37 mouse cellular contexts compared by ENCODE assay signal in genomic region chr11:7228107-7228506, GRCm38 (mm10). TPM values are rescaled to one million over a fixed set of nuclear protein-coding genes. Genes with fewer than 3 reads are reported as not detected.
A peak's percentile ranks its signal among the peaks of the same experiment; 100 is the strongest.
DNase-seq lines count a peak whose midpoint lies in the region; ATAC-seq and TF ChIP-seq lines count a peak whose summit lies in the region.
"Had no signal": no experiment of that assay in that cellular context is flagged by ENCODE, and none has a peak within 500 bp of the region (broad histone marks: within the 10 kb centered on the region; RNA-seq: fewer than 3 reads in every experiment).

No protein-coding gene starts in this region.

- no peak overlapping the region for H3K9ac ChIP-seq in heart, adult 2 months (ENCODE audit: low read depth, low read length)
- no peak overlapping the region for H3K9ac ChIP-seq in lung, embryonic 15.5 days
- no peak overlapping the region for H3K9ac ChIP-seq in embryonic facial prominence, embryonic 14.5 days (ENCODE audit: low read depth, low read length)
- H3K9ac ChIP-seq: forebrain, postnatal 0 days; heart, embryonic 12.5 days; heart, embryonic 15.5 days; hindbrain, embryonic 13.5 days; intestine, embryonic 15.5 days had no signal

- H3K4me1 ChIP-seq in heart, embryonic 10.5 days: no peaks in the 10 kb centered on the region; the same call in 1 of the 2 replicates
- no peaks in the 10 kb centered on the region for H3K4me1 ChIP-seq in heart, adult 2 months (ENCODE audit: control insufficient read depth, insufficient read depth, low read length)
- H3K4me1 ChIP-seq in lung, embryonic 15.5 days: peaks cover 7% of the 10 kb centered on the region; the same call in 1 of the 2 replicates
- peaks cover 10% of the 10 kb centered on the region for H3K4me1 ChIP-seq in embryonic facial prominence, embryonic 14.5 days (ENCODE audit: control insufficient read depth, insufficient read depth, low read length)
- H3K4me1 ChIP-seq: heart, embryonic 12.5 days; heart, embryonic 15.5 days; hindbrain, embryonic 10.5 days; hindbrain, embryonic 13.5 days; intestine, embryonic 15.5 days had no signal

- 74% methylated on average over 4 of the region's 4 CpGs for WGBS in heart, embryonic 10.5 days
- WGBS in heart, adult 2 months: 88% methylated on average over 4 of the region's 4 CpGs
- WGBS in lung, embryonic 15.5 days: 49% methylated on average over 4 of the region's 4 CpGs
- 86% methylated on average over 4 of the region's 4 CpGs for WGBS in embryonic facial prominence, embryonic 14.5 days

- no peak for TF ChIP-seq POLR2A in heart, adult 2 months (IDR thresholded peaks at IDR 0.05; ENCODE audit: insufficient read depth, low read depth, low read length)

- H3K27ac ChIP-seq in heart, embryonic 10.5 days: no peak overlapping the region
- H3K27ac ChIP-seq in heart, adult 2 months: no peak overlapping the region
- H3K27ac ChIP-seq in lung, embryonic 15.5 days: 0 out of 2 replicates have a peak overlapping the region, but pooled peaks have one; percentile 41
- peak overlapping the region; percentile 17; the same call in 1 of the 2 replicates for H3K27ac ChIP-seq in embryonic facial prominence, embryonic 14.5 days (replicated peaks; ENCODE audit: low read depth, low read length)
- H3K27ac ChIP-seq: heart, embryonic 15.5 days; hindbrain, embryonic 10.5 days; hindbrain, embryonic 13.5 days; intestine, embryonic 15.5 days had no signal

- H3K4me3 ChIP-seq in heart, embryonic 10.5 days: no peak overlapping the region
- H3K4me3 ChIP-seq in heart, adult 2 months: no peak overlapping the region
- no peak overlapping the region for H3K4me3 ChIP-seq in lung, embryonic 15.5 days
- no peak overlapping the region for H3K4me3 ChIP-seq in embryonic facial prominence, embryonic 14.5 days (ENCODE audit: low read depth, low read length)
- H3K4me3 ChIP-seq: gastrocnemius, adult 2 months; heart, embryonic 12.5 days; heart, embryonic 15.5 days; hindbrain, embryonic 10.5 days; hindbrain, embryonic 13.5 days; intestine, embryonic 15.5 days had no signal

- no peaks in the 10 kb centered on the region for H3K36me3 ChIP-seq in heart, embryonic 10.5 days
- H3K36me3 ChIP-seq in heart, adult 2 months (ENCODE audit: control insufficient read depth, insufficient read depth, low read length): no peaks in the 10 kb centered on the region
- H3K36me3 ChIP-seq in lung, embryonic 15.5 days: no peaks in the 10 kb centered on the region
- no peaks in the 10 kb centered on the region for H3K36me3 ChIP-seq in embryonic facial prominence, embryonic 14.5 days (ENCODE audit: control insufficient read depth, insufficient read depth, low read length)
- H3K36me3 ChIP-seq: G1E; heart, embryonic 12.5 days; heart, embryonic 15.5 days; hindbrain, embryonic 10.5 days; hindbrain, embryonic 13.5 days; intestine, embryonic 15.5 days had no signal

- no peaks in the 10 kb centered on the region for H3K79me2 ChIP-seq in heart, adult 2 months (replicated peaks; ENCODE audit: control insufficient read depth, insufficient read depth, low read length)

- DNase-seq in heart, embryonic 10.5 days (ENCODE audit: low spot score): peak; percentile 67
- DNase-seq in heart, adult 2 months: no peak
- DNase-seq in lung, adult 18-20 months: no peak
- no peak for DNase-seq in embryonic facial prominence, embryonic 14.5 days (ENCODE audit: low spot score)
- DNase-seq in adrenal gland, adult 8-10 months: no peak
- no peak for DNase-seq in layer of hippocampus, postnatal 36 days
- DNase-seq: adrenal gland, postnatal 25 days; B cell, adult 2 months; cerebellum, adult 11-12 months; cerebellum, adult 8-10 months; cerebellum, postnatal 10 days; cerebellum, postnatal 36 days; embryo, embryonic 11 days; forebrain, postnatal 0 days; gastrocnemius, adult 2 months; gastrocnemius, postnatal 14 days; heart, postnatal 10 days; heart, postnatal 36 days had no signal

- no peak for TF ChIP-seq EP300 in heart, adult 2 months (IDR thresholded peaks at IDR 0.05; ENCODE audit: insufficient read depth, low read depth, low read length)

- H3K9me3 ChIP-seq in heart, embryonic 10.5 days: no peaks in the 10 kb centered on the region
- H3K9me3 ChIP-seq in lung, embryonic 15.5 days: no peaks in the 10 kb centered on the region
- H3K9me3 ChIP-seq in embryonic facial prominence, embryonic 14.5 days (ENCODE audit: control insufficient read depth, low read length): peaks cover 3% of the 10 kb centered on the region; the same call in 1 of the 2 replicates
- H3K9me3 ChIP-seq: heart, embryonic 12.5 days; heart, embryonic 15.5 days; hindbrain, embryonic 10.5 days; hindbrain, embryonic 13.5 days; intestine, embryonic 15.5 days had no signal

- H3K4me2 ChIP-seq in lung, embryonic 15.5 days: no peak overlapping the region
- H3K4me2 ChIP-seq in embryonic facial prominence, embryonic 14.5 days (ENCODE audit: low read depth, low read length): no peak overlapping the region
- H3K4me2 ChIP-seq: heart, embryonic 12.5 days; heart, embryonic 15.5 days; hindbrain, embryonic 13.5 days; intestine, embryonic 15.5 days had no signal

- H3K27me3 ChIP-seq in heart, embryonic 10.5 days (ENCODE audit: insufficient read depth, poor library complexity, severe bottlenecking): no peaks in the 10 kb centered on the region
- H3K27me3 ChIP-seq in heart, adult 2 months (ENCODE audit: control insufficient read depth, insufficient read depth, low read length): no peaks in the 10 kb centered on the region
- no peaks in the 10 kb centered on the region for H3K27me3 ChIP-seq in lung, embryonic 15.5 days
- no peaks in the 10 kb centered on the region for H3K27me3 ChIP-seq in embryonic facial prominence, embryonic 14.5 days (replicated peaks; ENCODE audit: control insufficient read depth, insufficient read depth, low read length)
- H3K27me3 ChIP-seq: CH12.LX; heart, embryonic 12.5 days; heart, embryonic 15.5 days; hindbrain, embryonic 13.5 days; intestine, embryonic 15.5 days had no signal

- TF ChIP-seq CTCF in heart, adult 2 months (IDR thresholded peaks at IDR 0.05): no peak

- ATAC-seq in lung, embryonic 15.5 days (ENCODE audit: borderline replicate concordance, extremely low read depth, low FRiP score, low TSS enrichment): no peak
- ATAC-seq in embryonic facial prominence, embryonic 14.5 days (ENCODE audit: low read depth): no peak
- ATAC-seq: forebrain, embryonic 14.5 days; forebrain, postnatal 0 days; hindbrain, embryonic 16.5 days; intestine, embryonic 15.5 days; Patski had no signal

- intact Hi-C loops in heart, adult 2 months (cut with DNase I): no loop called here

RNA-seq across cellular contexts. Expression of gene Igfbp3, which starts 14.4 kb away (rescaled TPM):
- 15.7 and 25.9 TPM in 2 replicates for polyA plus RNA-seq in heart, embryonic 10.5 days (2016; fragmentation: Nextera tagmentation; extraction: Ambion mirVana)
- 10 to 100 TPM; 32.2 to 40.4 TPM for total RNA-seq in heart, adult 2 months (2021)
- 20.8 and 31.0 TPM in 2 replicates for polyA plus RNA-seq in heart, adult 2 months (2012; rRNA removed)
- polyA plus RNA-seq in lung, embryonic 15.5 days (2015; fragmentation: Nextera tagmentation; extraction: Ambion mirVana): 12.9 and 15.9 TPM in 2 replicates
- polyA plus RNA-seq in embryonic facial prominence, embryonic 14.5 days (2014; fragmentation: Nextera tagmentation; extraction: Ambion mirVana): 258 and 266 TPM in 2 replicates
- total RNA-seq in adrenal gland, adult 8-10 months (2022): 10 to 100 TPM; 46.2 to 81.3 (median 69.4) TPM
- 10 to 100 TPM; 11.9 to 15.4 TPM for total RNA-seq in layer of hippocampus, postnatal 36 days (2021)
- total RNA-seq: CH12.LX had no signal
- polyA plus RNA-seq: G1E had no signal

RNA-seq across cellular contexts. Expression of gene Igfbp1, which starts 30.5 kb away (rescaled TPM):
- polyA plus RNA-seq in heart, embryonic 10.5 days (2016; fragmentation: Nextera tagmentation; extraction: Ambion mirVana): 0.15 and 4.3 TPM in 2 replicates
- not detected for total RNA-seq in heart, adult 2 months (2021)
- polyA plus RNA-seq in heart, adult 2 months (2012; rRNA removed): not detected in 2 replicates
- polyA plus RNA-seq in lung, embryonic 15.5 days (2015; fragmentation: Nextera tagmentation; extraction: Ambion mirVana): 0.54 and 0.60 TPM in 2 replicates
- 0.40 and 0.52 TPM in 2 replicates for polyA plus RNA-seq in embryonic facial prominence, embryonic 14.5 days (2014; fragmentation: Nextera tagmentation; extraction: Ambion mirVana)
- total RNA-seq in adrenal gland, adult 8-10 months (2022): not detected
- total RNA-seq in layer of hippocampus, postnatal 36 days (2021): under 1 TPM in 1 of 2 experiments, not detected in 1; 0.22 TPM
- total RNA-seq: adrenal gland, adult 18-20 months; adrenal gland, postnatal 25 days; CH12.LX; forebrain, postnatal 0 days; gastrocnemius, adult 2 months; gastrocnemius, postnatal 14 days; heart, adult 8-10 months; heart, postnatal 10 days; heart, postnatal 36 days had no signal
- polyA plus RNA-seq: forebrain, postnatal 0 days; G1E had no signal

RNA-seq across cellular contexts. Expression of gene Gm11985, which starts 39.7 kb away (rescaled TPM):
- 0.21 TPM in 1 of 2 replicates, not detected in the other for polyA plus RNA-seq in heart, embryonic 10.5 days (2016; fragmentation: Nextera tagmentation; extraction: Ambion mirVana)
- total RNA-seq in heart, adult 2 months (2021): not detected
- polyA plus RNA-seq in heart, adult 2 months (2012; rRNA removed): not detected in 2 replicates
- polyA plus RNA-seq in lung, embryonic 15.5 days (2015; fragmentation: Nextera tagmentation; extraction: Ambion mirVana): not detected in 2 replicates
- polyA plus RNA-seq in embryonic facial prominence, embryonic 14.5 days (2014; fragmentation: Nextera tagmentation; extraction: Ambion mirVana): not detected in 2 replicates
- not detected for total RNA-seq in adrenal gland, adult 8-10 months (2022)
- total RNA-seq in layer of hippocampus, postnatal 36 days (2021): not detected
- total RNA-seq: adrenal gland, adult 18-20 months; adrenal gland, postnatal 25 days; CH12.LX; forebrain, postnatal 0 days; gastrocnemius, adult 2 months; gastrocnemius, postnatal 14 days; gastrocnemius, postnatal 4 days; heart, adult 8-10 months; heart, postnatal 10 days; heart, postnatal 36 days had no signal
- polyA plus RNA-seq: brain, embryonic 14.5 days; cortical plate, adult 2 months; embryonic facial prominence, embryonic 11.5 days; forebrain, embryonic 11.5 days; forebrain, embryonic 14.5 days; forebrain, postnatal 0 days; frontal cortex, adult 2 months; G1E; heart, embryonic 12.5 days; heart, embryonic 15.5 days; hindbrain, embryonic 10.5 days; hindbrain, embryonic 13.5 days; hindbrain, embryonic 16.5 days; intestine, embryonic 15.5 days; Patski had no signal

Comparison
In these comparisons a context has a peak if more than half of its experiments do, and no peak if none do; other contexts are left out.
1. H3K27ac ChIP-seq: peak in lung, embryonic 15.5 days (single experiment) and embryonic facial prominence, embryonic 14.5 days (single experiment); none in heart, embryonic 10.5 days (single experiment) and heart, adult 2 months (single experiment).